11 mouse cellular contexts compared by ENCODE assay signal in genomic region chr6:31121008-31121407, GRCm38 (mm10).
DNase-seq lines count a peak whose midpoint lies in the region; ATAC-seq and TF ChIP-seq lines count a peak whose summit lies in the region.
"Had no signal": no experiment of that assay in that cellular context is flagged by ENCODE, and none has a peak within 500 bp of the region (broad histone marks: within the 10 kb centered on the region; RNA-seq: fewer than 3 reads in every experiment).

No protein-coding gene starts in this region.

- TF ChIP-seq CTCF in bone marrow macrophage, adult 2 months (IDR thresholded peaks at IDR 0.05; ENCODE audit: low read depth, low read length): no peak

- peaks cover 21% of the 10 kb centered on the region for H3K4me1 ChIP-seq in heart, embryonic 13.5 days
- H3K4me1 ChIP-seq in bone marrow macrophage, adult 2 months (ENCODE audit: control insufficient read depth, insufficient read depth, low read length): peaks cover 70% of the 10 kb centered on the region
- H3K4me1 ChIP-seq in embryonic facial prominence, embryonic 15.5 days: peaks cover 11% of the 10 kb centered on the region; the same call in 1 of the 2 replicates
- H3K4me1 ChIP-seq in midbrain, embryonic 12.5 days: peaks cover 9% of the 10 kb centered on the region

- no peak overlapping the region for H3K4me3 ChIP-seq in heart, embryonic 13.5 days
- no peak overlapping the region for H3K4me3 ChIP-seq in bone marrow macrophage, adult 2 months (ENCODE audit: insufficient read depth, low read length)
- H3K4me3 ChIP-seq in embryonic facial prominence, embryonic 15.5 days (replicated peaks): no peak overlapping the region
- H3K4me3 ChIP-seq in midbrain, embryonic 12.5 days: no peak overlapping the region

- H3K9me3 ChIP-seq in heart, embryonic 13.5 days: no peaks in the 10 kb centered on the region
- no peaks in the 10 kb centered on the region for H3K9me3 ChIP-seq in embryonic facial prominence, embryonic 15.5 days (replicated peaks)
- H3K9me3 ChIP-seq in midbrain, embryonic 12.5 days: no peaks in the 10 kb centered on the region

- H3K27me3 ChIP-seq in heart, embryonic 13.5 days (replicated peaks): no peaks in the 10 kb centered on the region
- H3K27me3 ChIP-seq in embryonic facial prominence, embryonic 15.5 days: no peaks in the 10 kb centered on the region
- H3K27me3 ChIP-seq in midbrain, embryonic 12.5 days: no peaks in the 10 kb centered on the region

- TF ChIP-seq POLR2A in bone marrow macrophage, adult 2 months (IDR thresholded peaks at IDR 0.05; ENCODE audit: borderline replicate concordance, low read depth, low read length): no peak

- H3K4me2 ChIP-seq in heart, embryonic 13.5 days: peak overlapping the region; percentile 49
- no peak overlapping the region for H3K4me2 ChIP-seq in embryonic facial prominence, embryonic 15.5 days (replicated peaks)
- H3K4me2 ChIP-seq in midbrain, embryonic 12.5 days (replicated peaks): no peak overlapping the region

- H3K36me3 ChIP-seq in heart, embryonic 13.5 days: no peaks in the 10 kb centered on the region
- H3K36me3 ChIP-seq in embryonic facial prominence, embryonic 15.5 days: no peaks in the 10 kb centered on the region
- no peaks in the 10 kb centered on the region for H3K36me3 ChIP-seq in midbrain, embryonic 12.5 days

- no peak for ATAC-seq in heart, embryonic 13.5 days (ENCODE audit: extremely low read depth, insufficient number of reproducible peaks, low FRiP score, low TSS enrichment)
- ATAC-seq in embryonic facial prominence, embryonic 15.5 days (ENCODE audit: insufficient number of reproducible peaks, low FRiP score, low TSS enrichment, low read depth): no peak
- 0 out of 2 replicates have a peak, but pooled peaks have one; percentile 30 for ATAC-seq in midbrain, embryonic 12.5 days (ENCODE audit: low FRiP score, low read depth)

- no peak for DNase-seq in heart, postnatal 36 days
- no peak for DNase-seq in lung, postnatal 4 days
- DNase-seq in urinary bladder, adult 18-20 months (ENCODE audit: low spot score in 2 of 2): no peak
- no peak for DNase-seq in lung, postnatal 10 days
- DNase-seq: lung, postnatal 36 days; spleen, adult 18-20 months; thymus, adult 2 months had no signal

- intact Hi-C loops in heart, postnatal 36 days (cut with DNase I): no loop called here

- H3K9ac ChIP-seq in heart, embryonic 13.5 days: no peak overlapping the region
- H3K9ac ChIP-seq in embryonic facial prominence, embryonic 15.5 days: no peak overlapping the region
- no peak overlapping the region for H3K9ac ChIP-seq in midbrain, embryonic 12.5 days (replicated peaks)

- 43% methylated on average over 8 of the region's 8 CpGs for WGBS in heart, embryonic 13.5 days
- WGBS in embryonic facial prominence, embryonic 15.5 days: 43% methylated on average over 8 of the region's 8 CpGs
- 19% methylated on average over 8 of the region's 8 CpGs for WGBS in midbrain, embryonic 12.5 days

- H3K27ac ChIP-seq in heart, embryonic 13.5 days (replicated peaks): peak overlapping the region; percentile 53
- H3K27ac ChIP-seq in bone marrow macrophage, adult 2 months (ENCODE audit: insufficient read depth, low read depth, low read length): peak overlapping the region; percentile 82
- H3K27ac ChIP-seq in embryonic facial prominence, embryonic 15.5 days (replicated peaks): peak overlapping the region; percentile 39; the same call in 1 of the 2 replicates
- peak overlapping the region; percentile 10; the same call in 1 of the 2 replicates for H3K27ac ChIP-seq in midbrain, embryonic 12.5 days (replicated peaks)

Comparison
In these comparisons a context has a peak if more than half of its experiments do, and no peak if none do; other contexts are left out.
1. H3K27ac ChIP-seq: peak in every context shown above with its lines; median percentile 82 in bone marrow macrophage, adult 2 months; 53 in heart, embryonic 13.5 days; 39 in embryonic facial prominence, embryonic 15.5 days; 10 in midbrain, embryonic 12.5 days.